Mouse (Mus musculus) liver, embryonic 14.5 days (tissue): ENCODE measurements at regions not wholly inside any gene's neighbourhood (a gene's known extent, or its start where the extent isn't known, plus 50 kb on each side); places are given as distances from the start of the nearest gene placed in this dataset.

Source experiments
- ATAC-seq: fragments of 200-750 bp; cut with Nextera tagmentation; 2 replicates; pipeline ENCODE4 v1.8.0; 2017; ENCODE audit warnings: moderate number of reproducible peaks, mild to moderate bottlenecking, moderate library complexity; ENCODE audit not compliant: insufficient read depth
- DNase-seq, 3 experiments: peaks; one replicate each; pipeline ENCODE4 v3.0.0-alpha.2; 2012 to 2013; ENCODE audit warnings: low read depth in 3 of 3, low spot score in 3 of 3
- H3K27ac ChIP-seq: fragments of 300-500 bp; sonication (generic); 2 replicates; pipeline ENCODE4 v1.5.1; 2014; ENCODE audit warnings: moderate library complexity, mild to moderate bottlenecking, control low read depth, inconsistent platforms
- H3K27me3 ChIP-seq: fragments of 300-500 bp; sonication (generic); 2 replicates; pipeline ENCODE4 v1.6.1; 2014; ENCODE audit warnings: mild to moderate bottlenecking, low read length, moderate library complexity; ENCODE audit not compliant: control insufficient read depth, insufficient read depth
- H3K36me3 ChIP-seq: fragments of 300-500 bp; sonication (generic); replicated peaks from 2 replicates; pipeline ENCODE4 v1.6.1; 2014; ENCODE audit warnings: low read depth; ENCODE audit not compliant: control insufficient read depth, insufficient read depth
- H3K4me1 ChIP-seq, 2 experiments: fragments of 200-500 bp in 1 of 2; fragments of 300-500 bp in 1 of 2; sonication (generic) in 1 of 2; replicated peaks; 2 replicates each; pipeline ENCODE4 v1.6.1; 2012 to 2014; ENCODE audit warnings: antibody characterized with exemption in 1 of 2, inconsistent platforms in 1 of 2, low read length in 1 of 2; ENCODE audit not compliant: control insufficient read depth in 2 of 2, insufficient read depth in 2 of 2
- H3K4me2 ChIP-seq: fragments of 300-500 bp; sonication (generic); 2 replicates; pipeline ENCODE4 v1.6.1; 2014; ENCODE audit warnings: low read depth, mild to moderate bottlenecking, control low read depth, moderate library complexity
- H3K4me3 ChIP-seq, 2 experiments: fragments of 200-500 bp in 1 of 2; fragments of 300-500 bp in 1 of 2; sonication (generic) in 1 of 2; 2 replicates each; pipeline ENCODE4 v1.5.1; 2012 to 2014; ENCODE audit warnings: low read depth in 2 of 2, low read length in 2 of 2, mild to moderate bottlenecking in 2 of 2, control low read depth in 1 of 2, inconsistent platforms in 1 of 2, moderate library complexity in 1 of 2; ENCODE audit not compliant: insufficient read depth in 1 of 2
- H3K9ac ChIP-seq: fragments of 300-500 bp; sonication (generic); replicated peaks from 2 replicates; pipeline ENCODE4 v1.6.1; 2014; ENCODE audit warnings: mild to moderate bottlenecking, control low read depth, moderate library complexity
- H3K9me3 ChIP-seq: fragments of 300-500 bp; sonication (generic); 2 replicates; pipeline ENCODE4 v1.6.1; 2016; ENCODE audit warnings: low read length, mixed read lengths; ENCODE audit not compliant: control insufficient read depth
- CTCF ChIP-seq: IDR thresholded peaks from 2 replicates; pipeline ENCODE4 v1.5.1; 2016; ENCODE audit warnings: antibody characterized with exemption, low read depth, control low read depth
- EP300 ChIP-seq: IDR thresholded peaks from 2 replicates; pipeline ENCODE4 v1.6.1; 2016; ENCODE audit warnings: antibody characterized with exemption, low read depth
- WGBS: fragments of 180-500 bp; shearing (Covaris S2); extraction: QIAGEN DNeasy Blood & Tissue Kit; methylation state at CpG from one replicate; pipeline ENCODE4 v1.1.7; 2014; ENCODE audit not compliant: insufficient replicate concordance; 5-methylcytosine and 5-hydroxymethylcytosine counted together

GRCm38 (mm10) chr12:13668485-13669022 lies 399.6 kb downstream of the Nbas start:
- no peaks in the 10 kb centered on the region for H3K27me3 ChIP-seq
- WGBS, result 51% methylated on average over 3 of the region's 3 CpGs
- no peaks in the 10 kb centered on the region for H3K9me3 ChIP-seq
- H3K36me3 ChIP-seq, result no peaks in the 10 kb centered on the region
- no peak overlapping the region for H3K4me2 ChIP-seq
- H3K9ac ChIP-seq, result no peak overlapping the region
- no peak overlapping the region for H3K4me3 ChIP-seq
- H3K27ac ChIP-seq, result no peak overlapping the region
- TF ChIP-seq CTCF (no peak), EP300 (no peak)
- ATAC-seq (peak; percentile 64), DNase-seq (peak; percentile 11 to 24 (median 17))
- H3K4me1 ChIP-seq, result no peaks in the 10 kb centered on the region

- Histone ChIP-seq H3K4me2 (no peak overlapping the region), H3K36me3 (no peaks in the 10 kb centered on the region), H3K27ac (no peak overlapping the region), H3K9ac (no peak overlapping the region), H3K9me3 (no peaks in the 10 kb centered on the region), H3K27me3 (no peaks in the 10 kb centered on the region), H3K4me3 (no peak overlapping the region), H3K4me1 (no peaks in the 10 kb centered on the region)
- 36% methylated on average over 1 of the region's 1 CpGs for WGBS
- no peak for DNase-seq
- ATAC-seq, result no peak
- no peak for TF ChIP-seq CTCF
- TF ChIP-seq EP300, result no peak
Measured at GRCm38 (mm10) chr12:13639336-13639735, 370.4 kb downstream of the Nbas start.
